Mouse (Mus musculus) neural tube, embryonic 11.5 days (tissue): ENCODE measurements around the gene Dnah8. TPM values are rescaled to one million over a fixed set of nuclear protein-coding genes. Genes with fewer than 3 reads are reported as not detected.

Experiments used
- ATAC-seq: fragments of 200-750 bp; cut with Nextera tagmentation; 2 replicates; pipeline ENCODE4 v1.8.0; 2017; ENCODE audit warnings: moderate number of reproducible peaks, mild to moderate bottlenecking, moderate TSS enrichment, moderate library complexity; ENCODE audit not compliant: insufficient read depth, low FRiP score, low TSS enrichment
- DNase-seq: peaks from one replicate; pipeline ENCODE4 v3.0.0-alpha.2; 2015; ENCODE audit warnings: low spot score
- H3K27ac ChIP-seq: fragments of 300-500 bp; sonication (generic); 2 replicates; pipeline ENCODE4 v1.5.1; 2014; ENCODE audit warnings: low read depth, mild to moderate bottlenecking, low read length
- H3K27me3 ChIP-seq: fragments of 300-500 bp; sonication (generic); 2 replicates; pipeline ENCODE4 v1.6.1; 2014; ENCODE audit warnings: mild to moderate bottlenecking, low read length, mixed read lengths; ENCODE audit not compliant: control insufficient read depth, insufficient read depth
- H3K36me3 ChIP-seq: fragments of 300-500 bp; sonication (generic); 2 replicates; pipeline ENCODE4 v1.6.1; 2014; ENCODE audit warnings: mild to moderate bottlenecking, low read length, moderate library complexity, mixed read lengths; ENCODE audit not compliant: control insufficient read depth, insufficient read depth
- H3K4me1 ChIP-seq: fragments of 300-500 bp; sonication (generic); 2 replicates; pipeline ENCODE4 v1.6.1; 2014; ENCODE audit warnings: low read length, mixed read lengths; ENCODE audit not compliant: control insufficient read depth, insufficient read depth
- H3K4me2 ChIP-seq: fragments of 300-500 bp; sonication (generic); 2 replicates; pipeline ENCODE4 v1.6.1; 2014; ENCODE audit warnings: low read depth, mild to moderate bottlenecking, moderate library complexity
- H3K4me3 ChIP-seq: fragments of 300-500 bp; sonication (generic); 2 replicates; pipeline ENCODE4 v1.5.1; 2014; ENCODE audit warnings: low read depth, low read length
- H3K9ac ChIP-seq: fragments of 300-500 bp; sonication (generic); 2 replicates; pipeline ENCODE4 v1.6.1; 2014; ENCODE audit warnings: mild to moderate bottlenecking, low read length
- H3K9me3 ChIP-seq: fragments of 300-500 bp; sonication (generic); 2 replicates; pipeline ENCODE4 v1.6.1; 2016; ENCODE audit warnings: low read length; ENCODE audit not compliant: control insufficient read depth
- WGBS: fragments of 180-500 bp; shearing (Covaris S2); extraction: QIAGEN DNeasy Blood & Tissue Kit; methylation state at CpG from one replicate; pipeline ENCODE4 v1.1.7; 2014; 5-methylcytosine and 5-hydroxymethylcytosine counted together
- polyA plus RNA-seq: library from polyadenylated mRNA; unstranded; fragments of >200 nt; fragmentation: Nextera tagmentation; extraction: Ambion mirVana; gene quantifications from 2 replicates; pipeline ENCODE4 v1.2.1, GENCODE M21; 2014

Gene Dnah8
- polyA plus RNA-seq, 1 experiment from 2014 or later: 1.1 TPM

DNA sequence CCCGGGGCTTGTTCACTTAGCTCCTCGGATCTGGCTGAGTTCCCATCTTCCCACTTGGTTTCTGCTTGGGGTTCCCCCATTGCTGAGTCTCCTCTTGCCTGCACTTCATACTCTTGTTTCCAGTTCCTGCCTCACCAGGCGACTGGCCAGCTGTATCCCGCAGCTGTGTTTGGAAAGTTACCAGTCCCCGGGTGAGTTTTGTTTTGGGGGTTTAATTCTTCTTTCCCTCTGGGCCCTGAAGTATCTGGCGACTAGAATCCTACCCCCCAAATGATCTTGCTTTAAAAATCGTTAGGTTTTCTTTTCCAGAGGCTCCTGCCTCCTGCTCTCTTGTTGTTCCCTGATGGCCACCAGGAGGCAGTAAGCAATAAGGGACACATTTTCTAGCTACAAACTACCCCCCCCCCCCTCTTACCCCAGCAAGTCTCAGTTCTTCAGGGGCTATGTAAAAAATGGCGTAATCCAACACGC, 220.2 kb downstream of the Dnah8 start:
- H3K4me2 ChIP-seq: no peak overlapping the region
- H3K27me3 ChIP-seq: no peaks in the 10 kb centered on the region
- WGBS: 53% methylated on average over 9 of the region's 9 CpGs
- H3K9me3 ChIP-seq: no peaks in the 10 kb centered on the region
- H3K9ac ChIP-seq: no peak overlapping the region
- no peak overlapping the region for H3K27ac ChIP-seq
- ATAC-seq (no peak), DNase-seq (no peak)
- H3K4me1 ChIP-seq: no peaks in the 10 kb centered on the region
- no peak overlapping the region for H3K4me3 ChIP-seq
- H3K36me3 ChIP-seq: no peaks in the 10 kb centered on the region

DNA sequence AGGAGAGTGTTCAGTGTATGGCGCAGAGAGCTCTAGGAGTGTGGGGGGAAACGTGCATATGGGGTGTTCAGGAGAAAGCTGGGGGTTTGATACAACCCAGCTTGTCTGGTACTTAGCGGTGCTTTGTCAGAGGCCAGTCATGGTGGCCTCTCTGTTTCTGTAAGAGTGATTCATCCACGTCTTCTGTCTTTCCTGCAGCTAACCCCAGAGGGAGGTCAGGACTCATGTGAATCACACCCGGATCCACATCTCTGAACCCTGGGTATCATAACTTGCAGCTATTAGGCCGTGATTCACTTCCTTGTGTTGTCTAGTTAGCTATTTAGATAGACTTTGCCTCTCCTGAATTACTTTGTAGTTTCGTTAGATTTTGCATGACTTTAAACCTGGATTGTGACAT, 223.3 kb downstream of the Dnah8 start:
- 85% methylated on average over 7 of the region's 7 CpGs for WGBS
- no peak for ATAC-seq
- H3K36me3 ChIP-seq: no peaks in the 10 kb centered on the region

DNA sequence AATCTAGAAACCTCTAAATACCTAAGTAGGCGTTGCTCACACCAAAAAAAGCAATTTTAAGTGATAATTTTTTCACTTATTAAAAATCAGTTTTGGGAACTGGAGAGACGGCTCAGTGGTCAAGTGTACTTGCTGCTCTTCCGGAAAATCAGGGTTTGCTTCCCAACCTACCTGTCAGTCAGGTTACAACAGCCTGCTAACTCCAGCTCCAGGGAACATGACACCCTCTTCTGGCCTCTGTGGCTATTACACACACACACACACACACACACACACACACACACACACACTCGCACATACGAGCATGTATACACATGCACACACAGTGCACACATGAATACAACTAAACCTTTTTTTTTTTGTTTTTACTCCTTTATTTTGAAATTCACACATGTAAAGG, 223.9 kb downstream of the Dnah8 start:
- WGBS: 94% methylated on average over 5 of the region's 5 CpGs
- no peak overlapping the region for H3K27ac ChIP-seq
- no peaks in the 10 kb centered on the region for H3K36me3 ChIP-seq
- no peaks in the 10 kb centered on the region for H3K27me3 ChIP-seq
- no peak for DNase-seq
- no peaks in the 10 kb centered on the region for H3K9me3 ChIP-seq
- no peak overlapping the region for H3K4me2 ChIP-seq
- no peak for ATAC-seq
- H3K4me3 ChIP-seq: no peak overlapping the region
- H3K9ac ChIP-seq: no peak overlapping the region
- no peaks in the 10 kb centered on the region for H3K4me1 ChIP-seq

More for the DNA sequence above, 223.3 kb downstream of the Dnah8 start:
- Histone ChIP-seq H3K4me2 (no peak overlapping the region), H3K4me3 (no peak overlapping the region), H3K9ac (no peak overlapping the region), H3K4me1 (no peaks in the 10 kb centered on the region), H3K9me3 (no peaks in the 10 kb centered on the region), H3K27ac (no peak overlapping the region), H3K27me3 (no peaks in the 10 kb centered on the region)
- DNase-seq: no peak

DNA sequence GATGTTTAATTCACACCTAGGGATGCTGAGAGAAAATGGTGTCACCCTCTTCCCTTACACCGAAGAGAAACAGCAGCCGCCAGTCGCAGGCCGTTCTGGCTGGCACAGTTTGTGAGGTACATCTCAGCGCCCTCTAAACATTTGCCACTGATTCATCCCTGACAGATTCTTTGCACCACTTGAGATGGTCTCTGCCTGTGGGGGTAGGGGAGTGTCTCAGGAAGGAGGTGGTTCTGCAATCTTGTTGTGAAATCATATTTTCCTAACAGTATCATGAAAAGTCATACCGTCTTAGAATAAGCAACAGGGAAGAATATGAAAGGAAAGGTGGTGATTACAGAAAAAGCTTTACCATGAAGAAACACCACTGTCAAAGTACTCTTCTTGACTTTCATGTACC, 224.7 kb downstream of the Dnah8 start:
- Histone ChIP-seq H3K4me1 (no peaks in the 10 kb centered on the region), H3K4me2 (no peak overlapping the region), H3K36me3 (no peaks in the 10 kb centered on the region), H3K4me3 (no peak overlapping the region), H3K9ac (no peak overlapping the region), H3K9me3 (no peaks in the 10 kb centered on the region), H3K27me3 (no peaks in the 10 kb centered on the region), H3K27ac (no peak overlapping the region)
- 97% methylated on average over 6 of the region's 6 CpGs for WGBS
- DNase-seq (no peak), ATAC-seq (no peak)

DNA sequence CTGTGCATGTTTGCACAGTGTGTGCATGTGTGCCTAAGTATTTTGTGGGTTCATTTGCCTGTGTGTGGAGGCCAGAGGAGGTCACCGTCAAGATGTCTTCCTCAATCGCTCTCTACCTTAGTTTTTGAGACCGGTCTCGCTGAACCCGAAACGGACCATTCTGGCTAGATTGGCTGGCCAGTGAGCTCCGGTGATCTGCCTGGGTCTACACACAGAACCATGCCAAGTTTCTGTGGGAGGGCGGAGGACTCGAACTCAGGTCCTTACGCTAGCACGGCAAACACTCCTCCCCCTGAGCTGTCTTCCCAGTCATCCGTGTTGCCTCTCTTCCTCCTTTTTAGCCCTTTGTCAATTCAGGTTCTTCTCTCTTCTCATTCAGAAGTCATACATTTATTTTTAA, 225.7 kb downstream of the Dnah8 start:
- no peak overlapping the region for H3K9ac ChIP-seq
- no peaks in the 10 kb centered on the region for H3K27me3 ChIP-seq
- WGBS: 95% methylated on average over 12 of the region's 12 CpGs
- ATAC-seq (no peak), DNase-seq (no peak)
- H3K36me3 ChIP-seq: no peaks in the 10 kb centered on the region
- no peak overlapping the region for H3K4me3 ChIP-seq
- no peak overlapping the region for H3K4me2 ChIP-seq
- no peak overlapping the region for H3K27ac ChIP-seq
- no peaks in the 10 kb centered on the region for H3K4me1 ChIP-seq
- H3K9me3 ChIP-seq: no peaks in the 10 kb centered on the region

DNA sequence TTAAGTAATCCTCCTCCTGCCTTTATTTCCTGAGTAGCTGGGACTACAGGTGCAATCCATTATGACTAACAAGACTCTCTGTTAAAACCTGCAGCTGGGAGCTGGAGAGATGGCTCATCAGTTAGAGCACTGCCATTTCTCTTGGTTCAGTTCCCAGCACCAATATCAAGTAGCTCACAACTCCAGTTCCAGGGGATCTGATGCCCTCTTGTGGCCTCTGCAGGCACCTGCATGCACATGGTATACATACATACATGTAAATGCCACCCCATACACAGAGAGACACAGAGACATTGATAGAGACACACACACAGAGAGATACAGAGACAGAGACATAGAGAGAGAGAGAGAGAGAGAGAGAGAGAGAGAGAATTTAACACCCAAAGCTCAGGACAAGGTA, 228.2 kb downstream of the Dnah8 start:
- Histone ChIP-seq H3K4me1 (no peaks in the 10 kb centered on the region), H3K36me3 (no peaks in the 10 kb centered on the region), H3K9ac (no peak overlapping the region), H3K9me3 (no peaks in the 10 kb centered on the region), H3K4me3 (no peak overlapping the region), H3K27me3 (no peaks in the 10 kb centered on the region), H3K4me2 (no peak overlapping the region), H3K27ac (no peak overlapping the region)
- ATAC-seq (no peak), DNase-seq (no peak)

DNA sequence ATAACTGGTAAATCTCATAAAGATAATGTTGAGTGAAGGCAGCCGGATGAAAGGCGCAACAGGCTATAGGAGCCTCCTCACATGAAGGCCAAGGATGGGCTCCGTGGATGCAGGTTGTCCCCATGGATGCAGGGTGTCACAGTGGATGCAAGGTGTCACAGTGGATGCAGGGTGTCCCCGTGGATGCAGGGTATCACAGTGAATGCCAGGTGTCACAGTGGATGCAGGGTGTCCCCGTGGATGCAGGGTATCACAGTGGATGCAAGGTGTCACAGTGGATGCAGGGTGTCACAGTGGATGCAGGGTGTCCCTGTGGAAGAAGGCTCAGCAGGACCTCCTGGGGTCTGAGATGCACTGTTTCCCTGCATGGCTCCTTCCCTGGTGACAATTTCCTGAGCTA, 233.2 kb downstream of the Dnah8 start:
- ATAC-seq (no peak), DNase-seq (no peak)
- 90% methylated on average over 5 of the region's 5 CpGs for WGBS
- Histone ChIP-seq H3K27ac (no peak overlapping the region), H3K4me1 (peaks cover 10% of the 10 kb centered on the region), H3K9ac (no peak overlapping the region), H3K4me2 (no peak overlapping the region), H3K9me3 (no peaks in the 10 kb centered on the region), H3K4me3 (no peak overlapping the region), H3K27me3 (no peaks in the 10 kb centered on the region), H3K36me3 (no peaks in the 10 kb centered on the region)

- 76% methylated on average over 11 of the region's 11 CpGs for WGBS
These were observed 234.6 kb downstream of the Dnah8 start for GRCm38 (mm10) chr17:30858586-30859259.

DNA sequence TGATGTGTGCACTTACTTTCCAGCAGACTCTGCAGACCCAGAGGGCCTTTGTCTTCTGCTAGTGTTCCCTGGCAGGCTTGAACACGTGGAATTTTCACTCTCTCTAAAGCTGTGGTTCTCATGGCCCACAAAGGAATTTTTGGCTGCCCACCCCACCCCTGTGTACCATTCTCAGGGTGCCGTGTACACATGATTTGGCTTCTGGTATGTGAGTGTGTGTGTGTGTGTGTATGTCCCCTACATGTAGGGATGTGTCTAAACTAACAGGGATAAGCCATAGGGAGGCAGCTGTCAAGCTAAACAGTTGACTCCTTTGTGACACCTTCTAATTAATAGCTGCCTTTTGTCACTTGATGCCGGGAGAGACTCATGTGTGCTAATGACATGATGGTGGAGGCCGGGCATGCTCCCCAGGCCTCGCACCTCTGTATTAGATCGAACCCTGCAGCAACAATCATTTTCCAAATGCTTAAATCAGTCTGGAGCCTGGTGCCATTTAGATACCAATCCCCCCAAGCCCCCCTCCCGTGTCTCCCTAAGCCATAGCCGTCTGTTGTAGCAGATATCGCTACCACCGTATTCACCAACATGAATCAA, 235.9 kb downstream of the Dnah8 start:
- H3K4me1 ChIP-seq: peaks cover 10% of the 10 kb centered on the region
- WGBS: 40% methylated on average over 10 of the region's 10 CpGs
- H3K4me3 ChIP-seq: no peak overlapping the region
- H3K27me3 ChIP-seq: no peaks in the 10 kb centered on the region
- H3K36me3 ChIP-seq: no peaks in the 10 kb centered on the region
- H3K9me3 ChIP-seq: no peaks in the 10 kb centered on the region
- H3K4me2 ChIP-seq: no peak overlapping the region
- DNase-seq: peak; percentile 27
- no peak overlapping the region for H3K9ac ChIP-seq
- no peak for ATAC-seq
- peak overlapping the region; percentile 39 for H3K27ac ChIP-seq

More at GRCm38 (mm10) chr17:30858586-30859259, 234.6 kb downstream of the Dnah8 start:
- no peak overlapping the region for H3K4me3 ChIP-seq
- no peaks in the 10 kb centered on the region for H3K27me3 ChIP-seq
- H3K36me3 ChIP-seq: no peaks in the 10 kb centered on the region
- H3K4me2 ChIP-seq: no peak overlapping the region
- ATAC-seq: no peak
- H3K27ac ChIP-seq: no peak overlapping the region
- no peak for DNase-seq
- H3K4me1 ChIP-seq: peaks cover 10% of the 10 kb centered on the region
- H3K9me3 ChIP-seq: no peaks in the 10 kb centered on the region
- H3K9ac ChIP-seq: no peak overlapping the region
